Mouse (Mus musculus) heart, adult 9 months (tissue): ENCODE measurements at regions not wholly inside any gene's neighbourhood (a gene's known extent, or its start where the extent isn't known, plus 50 kb on each side); places are given as distances from the start of the nearest gene placed in this dataset.

Experiments
- DNase-seq, 2 experiments: peaks; one replicate each; pipeline ENCODE4 v3.0.0; 2022; ENCODE audit warnings: low spot score in 2 of 2

DNA sequence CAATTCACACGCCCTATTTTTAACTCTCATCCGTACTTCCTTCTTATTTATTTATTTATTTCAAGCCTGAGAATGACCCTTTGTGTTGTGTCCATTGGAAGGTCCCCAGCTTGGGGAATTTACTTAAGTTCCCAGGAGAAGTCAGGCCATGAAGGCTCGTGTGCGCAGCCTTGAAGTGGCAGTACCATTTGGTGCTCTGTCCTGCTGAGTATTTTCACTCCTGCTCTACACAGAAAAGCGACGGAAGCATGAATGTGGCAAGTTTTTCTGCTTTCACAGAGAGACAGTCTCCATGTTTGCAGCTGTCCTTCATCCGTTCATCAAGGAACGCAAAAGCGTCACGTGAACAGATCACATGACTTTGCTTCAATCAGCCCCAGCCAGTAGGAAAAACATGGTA lies 610.2 kb upstream of the Clint1 start:
- peak in 1 of 2 experiments; percentile 43 for DNase-seq

DNA sequence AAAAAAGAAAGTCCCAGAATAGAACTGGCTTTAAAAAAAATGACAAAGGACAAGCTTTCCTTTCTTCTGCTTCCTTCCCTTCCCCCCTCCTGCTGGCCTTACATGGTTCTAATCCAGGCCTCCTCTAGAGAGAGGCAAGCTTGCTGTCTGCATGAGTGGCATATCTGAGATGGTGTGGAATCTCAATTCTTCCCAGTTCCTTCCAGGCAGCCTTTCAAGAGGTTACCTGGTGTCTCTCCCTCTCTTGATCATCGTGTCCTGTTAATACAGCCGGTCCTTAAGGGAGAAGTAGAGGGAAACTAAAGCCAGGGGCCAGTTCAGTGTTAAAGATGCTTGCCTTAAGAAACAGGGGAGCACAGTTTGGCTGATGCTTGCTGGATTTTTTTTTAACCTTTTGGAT lies 607.1 kb upstream of the Clint1 start:
- no peak for DNase-seq

DNA sequence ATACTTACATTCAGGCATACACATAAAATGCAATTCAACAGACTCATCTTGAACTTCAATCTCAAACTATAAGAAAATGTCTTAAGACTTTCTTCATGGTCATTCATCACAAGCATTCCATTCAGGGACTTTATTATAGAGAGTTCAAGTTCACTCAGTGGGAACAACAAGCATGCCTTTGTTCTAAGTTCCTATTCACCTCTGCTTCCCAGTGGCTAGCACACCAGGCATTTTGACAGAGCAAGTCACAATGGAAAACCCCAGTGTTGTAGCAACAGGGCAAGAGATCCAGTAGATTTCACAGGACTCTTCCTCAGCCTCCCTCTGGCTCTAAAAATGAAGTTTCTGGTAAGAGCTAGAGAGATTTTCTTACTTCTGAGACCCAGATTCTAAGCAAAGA lies 595.8 kb upstream of the Clint1 start:
- DNase-seq = no peak

DNA sequence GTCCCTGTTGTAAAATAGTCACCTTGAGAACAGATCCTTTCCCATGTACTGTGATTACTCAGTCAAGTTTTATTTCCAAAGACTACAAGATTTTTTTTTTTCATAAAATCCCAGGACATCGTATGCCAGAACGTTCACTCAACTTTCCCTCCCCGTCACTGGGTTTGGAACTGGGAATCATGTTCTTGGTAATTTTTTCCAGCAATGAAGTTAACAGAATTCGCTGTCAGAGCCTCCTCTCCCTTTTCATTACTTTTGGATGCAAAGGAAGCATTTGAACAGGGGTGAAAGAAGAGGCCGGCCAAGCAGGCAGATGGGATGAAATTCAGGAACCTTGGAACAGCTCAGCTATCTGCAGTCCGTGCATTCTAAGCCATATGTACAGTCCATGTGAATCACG lies 589.7 kb upstream of the Clint1 start:
- no peak for DNase-seq

DNA sequence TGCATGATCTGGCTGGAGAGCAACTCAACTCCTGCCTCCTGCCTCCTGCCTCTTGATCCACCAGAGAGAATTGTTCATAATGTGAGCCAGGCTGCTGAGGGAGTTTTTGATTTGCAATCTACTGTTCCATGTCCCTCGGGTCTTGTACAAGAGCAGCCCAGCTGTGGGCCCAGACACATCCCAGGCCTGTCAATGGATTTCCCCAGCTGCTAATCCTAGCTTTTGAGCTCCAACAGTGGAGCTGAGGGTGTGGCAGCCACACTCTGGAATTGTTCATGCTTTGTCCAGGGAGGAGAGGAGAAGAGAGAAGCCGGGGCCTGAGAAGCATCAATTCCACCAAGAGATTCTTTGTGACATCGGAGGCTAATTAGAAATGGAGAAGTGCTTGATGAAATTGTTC lies 587.9 kb upstream of the Clint1 start:
- DNase-seq = peak; percentile 81 to 87

DNA sequence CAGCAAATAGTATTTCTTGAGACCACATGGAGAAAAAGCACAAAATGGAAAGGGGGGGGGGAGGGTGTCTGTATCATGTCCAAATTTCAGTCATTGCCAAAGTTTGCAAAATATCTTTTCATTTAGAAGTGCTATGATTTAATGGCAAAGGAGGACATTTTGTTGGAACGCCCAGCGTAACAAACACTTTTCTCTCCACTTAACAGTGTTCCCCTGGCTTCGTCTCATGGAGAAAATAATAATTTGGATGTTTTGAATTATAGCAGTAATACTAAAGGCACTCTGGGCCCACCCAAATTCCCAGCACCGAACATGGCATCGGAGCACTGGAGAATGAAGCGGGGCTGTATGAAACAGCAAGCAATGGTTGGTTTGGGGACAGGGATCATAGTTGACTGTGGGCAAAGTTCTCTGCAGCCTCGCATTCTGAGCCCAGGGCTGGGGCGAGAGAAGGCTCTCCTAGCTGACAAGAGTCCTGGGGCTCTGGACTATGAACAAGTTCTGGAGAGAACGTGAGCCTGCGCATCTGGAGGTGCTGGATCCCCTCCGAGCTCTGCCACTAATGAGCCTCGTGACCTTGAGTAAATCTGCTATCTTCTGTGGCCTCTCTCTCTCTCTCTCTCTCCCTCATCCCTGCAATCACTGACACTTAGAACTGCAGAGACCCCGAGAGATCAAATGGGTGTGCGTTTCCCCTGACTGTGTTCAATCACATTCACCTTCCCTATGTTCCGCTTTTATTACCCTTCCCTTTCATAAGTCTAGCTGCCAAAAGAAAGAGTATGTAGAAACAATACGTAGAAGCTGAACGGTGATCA lies 586.5 kb upstream of the Clint1 start:
- peak; percentile 40 to 59 for DNase-seq

DNA sequence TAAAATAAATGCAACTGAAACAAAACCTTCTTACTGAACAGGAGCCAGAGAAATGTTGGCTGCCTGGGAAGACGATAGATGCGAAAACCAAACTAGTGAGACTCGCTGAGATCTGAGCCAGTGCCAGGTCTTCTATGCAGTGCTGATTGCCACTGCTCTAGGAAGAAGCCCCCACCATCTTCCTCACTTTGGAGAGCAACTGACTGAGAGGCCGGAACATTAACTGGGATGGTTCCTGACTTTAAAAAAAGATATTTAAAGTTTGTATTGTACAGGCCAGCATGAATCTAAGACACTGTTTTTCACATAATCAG lies 585.9 kb upstream of the Clint1 start:
- DNase-seq = no peak

DNA sequence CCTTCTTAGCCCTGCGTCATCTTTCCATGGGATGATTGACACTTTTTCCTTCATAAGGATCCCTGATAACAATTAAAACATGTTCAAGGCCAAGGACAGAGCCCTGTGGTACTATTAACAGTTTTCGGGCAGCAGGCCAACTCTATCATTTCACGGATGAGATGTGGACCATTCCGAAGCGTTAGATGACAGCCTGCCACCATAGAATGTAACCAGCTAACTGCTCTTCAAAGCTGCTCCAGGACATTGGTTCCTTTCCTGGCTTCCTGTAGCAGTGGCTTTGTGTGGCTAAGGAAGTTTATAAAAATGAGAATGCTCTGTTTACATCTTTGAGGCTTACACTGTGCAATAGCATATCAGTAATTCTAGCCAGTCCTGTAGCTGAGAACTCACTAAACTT lies 582.6 kb upstream of the Clint1 start:
- no peak for DNase-seq

DNA sequence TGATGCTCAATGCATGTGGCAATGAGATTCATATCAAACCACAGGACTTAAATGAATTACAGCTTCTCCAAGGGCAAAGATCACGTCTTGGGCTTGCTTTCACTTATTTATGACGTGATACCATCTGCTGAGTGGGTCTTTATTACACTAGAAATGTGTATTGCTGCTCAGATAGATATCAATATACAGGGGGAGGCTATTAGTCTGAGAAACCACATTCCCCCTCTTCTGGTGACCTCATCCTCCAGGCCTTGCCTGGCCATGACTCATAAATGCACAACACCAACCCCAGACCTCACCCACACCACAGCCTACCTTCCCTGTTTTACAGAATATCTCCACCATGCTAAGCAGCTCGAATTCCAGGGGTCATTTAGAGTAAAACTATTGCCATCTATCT lies 580.6 kb upstream of the Clint1 start:
- no peak for DNase-seq

DNA sequence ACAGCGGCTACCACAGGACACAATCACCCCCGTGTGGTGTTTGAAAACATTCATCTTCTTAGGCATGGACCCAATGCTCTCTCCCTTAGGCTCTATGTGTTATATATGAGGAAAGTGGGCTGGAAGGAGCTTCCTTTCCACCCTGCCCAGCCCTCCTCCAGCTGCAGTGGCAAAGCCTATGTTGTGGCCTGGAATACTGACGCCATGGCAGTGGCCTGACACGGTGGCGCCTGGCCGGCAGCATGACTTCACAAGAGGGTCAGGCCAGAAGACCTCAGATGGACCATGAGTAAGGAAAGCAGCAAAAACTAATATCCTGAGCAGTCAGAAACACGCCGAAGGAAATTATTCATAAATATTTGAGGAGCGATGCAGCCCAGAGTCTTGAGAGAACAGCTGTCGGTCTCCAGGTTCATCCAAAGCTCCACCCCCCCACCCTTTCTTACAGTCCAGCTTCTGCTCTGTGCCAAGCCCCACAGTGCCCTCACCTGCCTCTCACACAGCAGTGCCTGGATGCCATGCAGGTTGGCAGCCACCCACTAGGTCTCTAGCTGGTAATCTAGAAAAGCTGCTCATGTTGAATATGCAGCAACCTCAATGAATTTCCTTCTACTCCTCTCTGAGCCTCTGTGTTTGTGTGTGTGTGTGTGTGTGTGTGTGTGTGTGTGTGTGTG lies 577.3 kb upstream of the Clint1 start:
- no peak for DNase-seq

DNA sequence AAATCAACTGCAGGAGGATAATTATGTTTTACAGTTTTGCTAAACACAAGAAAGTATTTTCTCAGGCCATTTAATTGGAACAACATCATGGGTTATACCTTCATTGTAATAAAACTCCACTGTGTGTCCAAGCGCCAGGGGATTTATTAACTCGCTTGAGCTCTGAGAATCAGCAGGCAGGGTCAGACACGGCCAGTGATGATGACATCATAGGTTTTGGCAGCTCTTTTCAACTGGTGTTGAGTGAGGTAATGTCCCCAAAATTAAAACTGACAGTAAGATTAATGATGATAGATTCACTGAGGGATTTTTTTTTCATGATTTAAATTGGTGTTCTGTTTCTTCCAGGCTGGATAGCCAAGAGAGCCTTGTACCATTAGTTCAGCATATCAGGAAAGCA lies 576.7 kb upstream of the Clint1 start:
- DNase-seq = peak; percentile 43 to 65

DNA sequence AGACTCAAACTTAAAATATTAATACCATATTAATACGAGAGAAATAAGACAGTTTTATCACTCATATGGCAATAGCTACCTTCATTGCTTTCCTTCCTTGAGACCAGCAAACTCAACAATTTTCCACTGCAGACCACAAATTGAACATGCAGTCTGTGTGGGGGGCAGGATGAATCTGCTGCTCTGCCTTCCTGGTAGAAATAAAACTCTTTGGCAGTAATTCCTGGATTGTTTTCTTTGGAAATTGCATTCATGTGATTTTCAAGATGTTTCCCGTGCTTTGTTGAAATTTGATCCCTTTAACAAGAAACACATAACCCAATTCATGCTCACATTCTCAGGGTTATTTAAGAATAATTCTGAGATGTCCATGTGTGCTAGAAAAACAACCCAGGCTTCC lies 555.1 kb upstream of the Clint1 start:
- peak in 1 of 2 experiments; percentile 6 for DNase-seq

DNA sequence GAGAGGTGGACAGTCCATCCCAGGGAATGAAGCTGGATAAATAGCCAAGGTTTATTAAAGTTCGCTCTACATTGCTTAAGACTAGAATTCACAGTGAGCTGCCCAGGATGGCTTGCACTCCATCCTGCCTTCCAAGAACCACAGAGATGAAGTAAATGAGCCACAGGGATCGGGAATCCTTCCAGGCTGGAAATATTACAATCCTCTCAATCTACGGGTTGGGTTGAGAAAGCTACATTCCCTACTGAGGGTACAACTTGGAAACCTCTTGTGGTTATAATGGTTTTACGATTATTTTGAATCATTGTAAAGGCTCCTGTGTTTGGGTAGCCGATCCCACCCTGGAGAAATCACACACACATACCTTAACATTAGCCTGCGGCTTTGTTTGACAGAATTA lies 539.9 kb upstream of the Clint1 start:
- DNase-seq = no peak

DNA sequence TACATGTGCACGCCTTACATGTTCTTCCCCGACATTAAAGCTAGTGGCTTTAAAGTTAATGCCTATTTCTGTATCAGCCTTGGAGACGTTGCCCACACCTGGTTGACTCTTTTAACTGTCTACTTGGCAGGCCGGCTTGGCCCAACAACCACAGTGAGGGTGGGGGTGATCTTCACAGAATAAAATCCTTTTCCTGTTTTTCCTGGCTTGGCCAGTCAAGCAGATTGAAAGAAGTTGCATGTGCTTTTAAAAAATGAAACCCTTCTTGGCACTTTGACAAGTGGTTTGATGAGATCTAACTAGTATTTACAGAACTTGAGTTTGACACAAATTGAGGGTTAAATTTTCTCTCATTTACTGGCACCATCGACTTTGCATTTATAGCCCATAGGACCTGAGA lies 528.1 kb upstream of the Clint1 start:
- DNase-seq = no peak

DNA sequence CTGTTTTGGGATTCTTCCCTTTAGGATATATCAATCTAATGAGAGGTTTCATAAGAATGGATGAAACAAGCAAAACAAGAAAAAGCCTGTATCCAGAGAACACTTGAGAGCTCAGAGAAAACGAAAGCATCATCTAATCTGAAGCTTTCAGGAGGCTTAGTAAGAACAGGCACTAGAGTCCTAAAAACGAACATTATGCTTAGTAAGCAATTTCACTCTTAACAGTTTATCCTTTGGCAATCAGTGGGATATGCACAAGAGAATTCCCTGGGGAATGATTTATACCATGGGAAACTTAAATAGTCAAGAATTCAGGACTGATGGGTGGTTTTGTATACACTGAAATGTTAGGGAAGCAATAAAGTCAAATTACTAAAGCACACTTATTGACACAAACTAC lies 521.5 kb upstream of the Clint1 start:
- no peak for DNase-seq

DNA sequence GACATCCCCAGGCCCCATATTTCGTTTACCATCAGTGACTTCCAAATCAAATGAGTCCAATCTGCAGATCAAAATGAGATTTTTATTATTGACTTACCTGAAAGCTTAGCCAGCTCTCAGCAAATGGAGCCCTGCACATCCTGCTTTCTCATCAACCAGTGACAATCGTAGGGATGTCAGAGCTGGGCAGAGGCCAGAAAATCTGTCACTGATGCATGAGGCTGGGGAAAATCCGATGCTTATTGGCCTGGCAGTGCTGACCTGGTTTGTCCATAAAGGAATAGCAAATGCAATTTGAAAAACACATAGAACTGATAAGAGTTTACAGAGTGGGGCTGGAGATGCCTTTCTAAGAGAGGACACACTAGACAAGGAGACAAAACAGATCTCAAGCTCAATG lies 518.1 kb upstream of the Clint1 start:
- DNase-seq = no peak

DNA sequence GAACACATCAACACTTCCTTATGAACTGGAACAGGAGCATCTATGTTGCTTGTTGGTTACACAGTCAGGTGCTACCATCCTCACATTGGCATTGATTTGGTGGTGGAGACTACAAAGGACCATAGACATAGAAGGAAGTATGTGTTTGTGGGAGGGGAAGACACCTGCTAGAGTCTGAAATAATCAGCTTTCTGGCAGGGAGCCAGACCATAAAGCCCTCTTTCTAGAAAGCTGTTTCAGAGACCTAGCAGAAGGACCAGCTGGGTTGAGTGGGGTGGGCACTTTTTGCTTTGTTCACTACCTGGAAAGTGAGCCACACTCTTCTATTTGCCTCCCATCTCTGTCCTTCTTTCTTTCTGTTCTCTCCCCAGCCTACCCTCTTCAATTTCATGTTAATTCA lies 502.5 kb upstream of the Clint1 start:
- no peak for DNase-seq

DNA sequence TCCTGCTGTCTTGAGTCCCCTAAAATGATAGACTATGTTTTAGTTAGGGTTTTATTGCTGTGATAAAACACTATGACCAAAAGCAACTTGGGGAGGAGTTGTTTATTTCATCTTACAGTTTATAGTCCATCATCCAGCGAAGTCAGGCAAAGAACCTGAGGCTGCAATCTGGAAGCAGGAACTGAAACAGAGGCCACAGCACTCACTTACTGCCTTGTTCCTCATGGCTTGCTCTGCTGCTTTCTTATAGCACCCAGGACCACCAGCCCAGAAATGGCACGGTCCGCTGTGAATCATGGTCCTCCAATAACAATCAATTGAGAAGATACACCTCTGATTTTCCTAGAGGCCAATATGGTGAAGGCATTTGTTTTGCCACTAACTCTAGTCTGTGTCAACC lies 486.5 kb upstream of the Clint1 start:
- no peak for DNase-seq

DNA sequence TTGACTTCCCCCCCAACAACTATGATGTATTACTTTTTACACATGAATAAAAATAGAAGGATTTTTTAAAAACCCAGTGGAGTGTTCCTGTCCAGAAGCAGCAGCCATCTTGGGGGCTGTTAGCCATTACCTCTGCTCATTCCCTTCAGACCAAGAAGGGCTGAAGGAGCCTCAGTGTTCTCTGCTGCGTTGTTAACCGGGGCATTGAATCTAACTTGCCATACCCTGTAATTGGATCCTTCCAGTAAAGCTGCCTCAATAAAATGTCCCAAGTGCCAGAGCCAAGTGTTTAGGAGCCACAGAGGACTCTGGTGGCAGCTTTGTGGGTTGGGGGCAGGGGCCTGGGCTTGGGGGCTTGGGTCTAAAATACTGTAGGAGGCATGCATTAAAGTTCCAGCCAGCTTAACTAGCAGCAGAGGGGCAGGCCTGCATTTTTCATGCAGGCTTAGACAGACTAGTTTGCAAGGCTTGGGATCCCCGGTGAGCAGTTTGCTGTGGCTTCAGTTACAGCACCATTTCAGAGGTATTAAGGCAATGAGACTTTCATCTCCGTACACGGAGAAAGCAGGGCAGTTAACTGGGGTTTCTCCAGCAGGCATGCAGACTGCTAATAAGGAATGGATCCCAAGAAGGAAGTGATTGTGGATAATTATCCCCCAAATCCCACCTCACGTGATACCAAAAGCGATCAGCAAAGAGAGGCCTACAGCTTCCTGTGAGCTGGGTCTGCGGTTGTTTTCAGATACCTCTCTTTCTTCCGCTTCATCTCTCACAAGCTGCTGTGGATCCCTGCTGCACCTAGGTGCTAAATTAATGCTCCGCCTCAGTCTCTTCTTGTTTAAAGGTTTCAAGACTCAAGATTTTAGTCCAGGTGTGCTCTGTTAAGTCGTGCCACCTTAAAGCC lies 462.4 kb upstream of the Clint1 start:
- no peak for DNase-seq

DNA sequence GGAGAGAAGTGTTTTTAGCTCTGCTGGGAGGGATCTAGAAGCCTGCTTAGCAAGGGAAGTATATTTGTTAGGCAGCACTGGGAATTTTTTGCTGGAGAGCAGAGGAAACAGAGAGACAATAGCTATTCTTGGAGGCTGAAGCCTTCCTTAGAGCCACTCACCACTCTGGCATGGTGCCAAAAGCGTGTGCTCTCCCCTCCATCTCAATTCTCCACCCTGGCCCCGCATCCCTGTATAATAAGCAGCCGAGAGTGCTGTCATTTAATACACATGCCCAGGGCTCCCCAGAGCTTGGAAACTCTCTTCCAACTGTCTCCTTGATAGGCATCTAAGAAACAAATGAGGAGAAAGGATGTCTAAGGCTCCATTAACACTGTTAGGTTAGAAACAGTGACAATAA lies 455.8 kb upstream of the Clint1 start:
- no peak for DNase-seq

DNA sequence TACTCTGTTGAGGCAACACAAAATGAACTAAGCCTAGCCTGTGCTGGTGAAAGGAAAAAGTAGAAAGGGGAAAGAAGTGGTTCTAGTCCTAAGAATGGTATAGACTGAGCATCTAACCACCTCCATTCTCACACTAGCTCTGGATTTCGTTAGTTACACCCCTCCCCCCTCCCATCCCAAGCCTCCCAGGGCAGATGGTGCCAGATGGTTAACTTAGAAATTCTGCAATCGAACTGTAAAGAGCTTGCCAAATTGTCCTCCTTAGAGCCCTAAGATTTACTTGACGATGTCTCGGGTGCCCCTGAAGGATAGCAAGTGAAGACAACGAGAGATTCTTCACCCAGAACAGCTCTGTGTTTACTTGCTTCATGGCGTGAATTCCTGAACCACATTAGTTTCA lies 453.7 kb upstream of the Clint1 start:
- DNase-seq = no peak

DNA sequence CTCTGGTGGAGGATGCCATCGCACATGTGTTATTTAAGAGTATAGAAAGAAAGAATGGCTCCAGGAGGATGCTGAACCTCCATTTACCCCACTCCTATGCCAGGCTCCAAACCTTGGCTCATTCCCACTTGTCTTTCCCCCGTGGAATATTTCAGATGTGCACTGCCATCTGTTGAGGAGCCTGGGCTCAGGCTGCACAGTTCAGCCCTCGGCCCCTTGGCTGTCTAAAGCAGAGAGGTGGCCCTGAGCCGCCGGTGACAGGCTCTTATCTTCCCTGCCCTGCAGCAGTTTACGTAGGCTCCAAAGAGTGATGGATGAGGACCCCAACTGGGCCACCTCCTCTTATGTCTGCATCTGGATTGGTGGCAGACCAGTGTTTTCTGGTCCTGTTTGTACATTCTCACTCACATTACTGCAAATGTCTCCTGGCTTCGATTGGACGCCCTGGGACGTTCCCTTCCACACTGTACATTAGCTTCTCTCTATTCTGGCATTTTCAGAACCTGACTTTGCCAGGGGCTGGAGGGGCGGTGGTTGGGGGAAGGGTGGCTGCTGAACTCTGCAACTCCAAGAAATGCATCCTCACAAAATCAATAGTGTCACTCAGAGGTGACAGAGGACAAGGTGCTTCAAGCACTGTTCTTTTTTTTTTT lies 447.3 kb upstream of the Clint1 start:
- no peak for DNase-seq
